Mouse (Mus musculus): Measurements from ENCODE around the gene Ndufa7. TPM values are rescaled to one million over a fixed set of nuclear protein-coding genes. Genes with fewer than 3 reads are reported as not detected.

The Ndufa7 gene
- polyA plus RNA-seq, 1 experiment: 406 TPM

GRCm38 (mm10) chr17:33788732-33789131 lies 35.6 kb upstream of the Ndufa7 start:
- TF ChIP-seq POLR2A (IDR thresholded peaks at IDR 0.05; ENCODE audit: insufficient read depth, low read length) (no peak), EP300 (IDR thresholded peaks at IDR 0.05; ENCODE audit: insufficient read depth, low read depth, low read length) (no peak), CTCF (IDR thresholded peaks at IDR 0.05; ENCODE audit: low read depth, low read length) (no peak)
- no peak overlapping the region for H3K27ac ChIP-seq (ENCODE audit: insufficient read depth, low read length)

GRCm38 (mm10) chr17:33798306-33798705 lies 26.1 kb upstream of the Ndufa7 start:
- H3K27ac ChIP-seq (ENCODE audit: insufficient read depth, low read length): no peak overlapping the region
- H3K4me1 ChIP-seq (ENCODE audit: control insufficient read depth, insufficient read depth, low read length): no peaks in the 10 kb centered on the region
- no peaks in the 10 kb centered on the region for H3K36me3 ChIP-seq (ENCODE audit: control insufficient read depth, insufficient read depth, low read length, poor library complexity, severe bottlenecking)
- no peaks in the 10 kb centered on the region for H3K27me3 ChIP-seq (ENCODE audit: control insufficient read depth, insufficient read depth, low read length, poor library complexity, severe bottlenecking)
- H3K4me3 ChIP-seq (ENCODE audit: low read depth, low read length): no peak overlapping the region
- TF ChIP-seq CTCF (IDR thresholded peaks at IDR 0.05; ENCODE audit: low read depth, low read length): no peak
- no peak for TF ChIP-seq POLR2A (IDR thresholded peaks at IDR 0.05; ENCODE audit: insufficient read depth, low read length)
- TF ChIP-seq EP300 (IDR thresholded peaks at IDR 0.05; ENCODE audit: insufficient read depth, low read depth, low read length): no peak
- no peak overlapping the region for H3K9ac ChIP-seq (ENCODE audit: low read depth, poor library complexity, severe bottlenecking)
- no peaks in the 10 kb centered on the region for H3K9me3 ChIP-seq (replicated peaks; ENCODE audit: control insufficient read depth, insufficient read depth, low read length, poor library complexity, severe bottlenecking)

More at GRCm38 (mm10) chr17:33788732-33789131, 35.6 kb upstream of the Ndufa7 start:
- H3K9me3 ChIP-seq (replicated peaks; ENCODE audit: control insufficient read depth, insufficient read depth, low read length, poor library complexity, severe bottlenecking): no peaks in the 10 kb centered on the region
- H3K9ac ChIP-seq (ENCODE audit: low read depth, poor library complexity, severe bottlenecking): no peak overlapping the region
- no peaks in the 10 kb centered on the region for H3K4me1 ChIP-seq (ENCODE audit: control insufficient read depth, insufficient read depth, low read length)
- no peaks in the 10 kb centered on the region for H3K27me3 ChIP-seq (ENCODE audit: control insufficient read depth, insufficient read depth, low read length, poor library complexity, severe bottlenecking)
- no peak overlapping the region for H3K4me3 ChIP-seq (ENCODE audit: low read depth, low read length)
- H3K36me3 ChIP-seq (ENCODE audit: control insufficient read depth, insufficient read depth, low read length, poor library complexity, severe bottlenecking): no peaks in the 10 kb centered on the region

- no peaks in the 10 kb centered on the region for H3K4me1 ChIP-seq (ENCODE audit: control insufficient read depth, insufficient read depth, low read length)
- TF ChIP-seq CTCF (IDR thresholded peaks at IDR 0.05; ENCODE audit: low read depth, low read length) (no peak), EP300 (IDR thresholded peaks at IDR 0.05; ENCODE audit: insufficient read depth, low read depth, low read length) (no peak), POLR2A (IDR thresholded peaks at IDR 0.05; ENCODE audit: insufficient read depth, low read length) (no peak)
- H3K9ac ChIP-seq (ENCODE audit: low read depth, poor library complexity, severe bottlenecking): no peak overlapping the region
- H3K27me3 ChIP-seq (ENCODE audit: control insufficient read depth, insufficient read depth, low read length, poor library complexity, severe bottlenecking): no peaks in the 10 kb centered on the region
- no peak overlapping the region for H3K27ac ChIP-seq (ENCODE audit: insufficient read depth, low read length)
- no peaks in the 10 kb centered on the region for H3K9me3 ChIP-seq (replicated peaks; ENCODE audit: control insufficient read depth, insufficient read depth, low read length, poor library complexity, severe bottlenecking)
- no peaks in the 10 kb centered on the region for H3K36me3 ChIP-seq (ENCODE audit: control insufficient read depth, insufficient read depth, low read length, poor library complexity, severe bottlenecking)
- H3K4me3 ChIP-seq (ENCODE audit: low read depth, low read length): no peak overlapping the region
These were observed 25.1 kb upstream of the Ndufa7 start for GRCm38 (mm10) chr17:33799277-33799676.

- no peaks in the 10 kb centered on the region for H3K36me3 ChIP-seq (ENCODE audit: control insufficient read depth, insufficient read depth, low read length, poor library complexity, severe bottlenecking)
- H3K27ac ChIP-seq (ENCODE audit: insufficient read depth, low read length): no peak overlapping the region
- H3K9me3 ChIP-seq (replicated peaks; ENCODE audit: control insufficient read depth, insufficient read depth, low read length, poor library complexity, severe bottlenecking): no peaks in the 10 kb centered on the region
- H3K4me3 ChIP-seq (ENCODE audit: low read depth, low read length): no peak overlapping the region
- peak overlapping the region; percentile 34; the same call in 1 of the 2 replicates for H3K9ac ChIP-seq (ENCODE audit: low read depth, poor library complexity, severe bottlenecking)
- H3K27me3 ChIP-seq (ENCODE audit: control insufficient read depth, insufficient read depth, low read length, poor library complexity, severe bottlenecking): no peaks in the 10 kb centered on the region
- no peak for TF ChIP-seq POLR2A (IDR thresholded peaks at IDR 0.05; ENCODE audit: insufficient read depth, low read length)
- no peak for TF ChIP-seq EP300 (IDR thresholded peaks at IDR 0.05; ENCODE audit: insufficient read depth, low read depth, low read length)
- no peak for TF ChIP-seq CTCF (IDR thresholded peaks at IDR 0.05; ENCODE audit: low read depth, low read length)
- H3K4me1 ChIP-seq (ENCODE audit: control insufficient read depth, insufficient read depth, low read length): no peaks in the 10 kb centered on the region
These were observed 22.2 kb upstream of the Ndufa7 start for GRCm38 (mm10) chr17:33802221-33802620.

GRCm38 (mm10) chr17:33804205-33804604 lies 20.2 kb upstream of the Ndufa7 start:
- H3K9me3 ChIP-seq (replicated peaks; ENCODE audit: control insufficient read depth, insufficient read depth, low read length, poor library complexity, severe bottlenecking): no peaks in the 10 kb centered on the region
- H3K27ac ChIP-seq (ENCODE audit: insufficient read depth, low read length): peak overlapping the region; percentile 14; the same call in 1 of the 2 replicates
- no peaks in the 10 kb centered on the region for H3K4me1 ChIP-seq (ENCODE audit: control insufficient read depth, insufficient read depth, low read length)
- H3K27me3 ChIP-seq (ENCODE audit: control insufficient read depth, insufficient read depth, low read length, poor library complexity, severe bottlenecking): no peaks in the 10 kb centered on the region
- no peak overlapping the region for H3K9ac ChIP-seq (ENCODE audit: low read depth, poor library complexity, severe bottlenecking)
- no peaks in the 10 kb centered on the region for H3K36me3 ChIP-seq (ENCODE audit: control insufficient read depth, insufficient read depth, low read length, poor library complexity, severe bottlenecking)
- H3K4me3 ChIP-seq (ENCODE audit: low read depth, low read length): peak overlapping the region; percentile 27
- TF ChIP-seq CTCF (IDR thresholded peaks at IDR 0.05; ENCODE audit: low read depth, low read length): no peak
- TF ChIP-seq POLR2A (IDR thresholded peaks at IDR 0.05; ENCODE audit: insufficient read depth, low read length): peak; percentile 60
- no peak for TF ChIP-seq EP300 (IDR thresholded peaks at IDR 0.05; ENCODE audit: insufficient read depth, low read depth, low read length)

GRCm38 (mm10) chr17:33804745-33805144 lies 19.6 kb upstream of the Ndufa7 start:
- no peak for TF ChIP-seq POLR2A (IDR thresholded peaks at IDR 0.05; ENCODE audit: insufficient read depth, low read length)
- no peak for TF ChIP-seq CTCF (IDR thresholded peaks at IDR 0.05; ENCODE audit: low read depth, low read length)
- no peak for TF ChIP-seq EP300 (IDR thresholded peaks at IDR 0.05; ENCODE audit: insufficient read depth, low read depth, low read length)
- no peak overlapping the region for H3K9ac ChIP-seq (ENCODE audit: low read depth, poor library complexity, severe bottlenecking)
- H3K27ac ChIP-seq (ENCODE audit: insufficient read depth, low read length): peak overlapping the region; percentile 14; the same call in 1 of the 2 replicates

More at GRCm38 (mm10) chr17:33804745-33805144, 19.6 kb upstream of the Ndufa7 start:
- H3K27me3 ChIP-seq (ENCODE audit: control insufficient read depth, insufficient read depth, low read length, poor library complexity, severe bottlenecking): no peaks in the 10 kb centered on the region
- H3K9me3 ChIP-seq (replicated peaks; ENCODE audit: control insufficient read depth, insufficient read depth, low read length, poor library complexity, severe bottlenecking): no peaks in the 10 kb centered on the region
- no peaks in the 10 kb centered on the region for H3K4me1 ChIP-seq (ENCODE audit: control insufficient read depth, insufficient read depth, low read length)
- no peaks in the 10 kb centered on the region for H3K36me3 ChIP-seq (ENCODE audit: control insufficient read depth, insufficient read depth, low read length, poor library complexity, severe bottlenecking)
- no peak overlapping the region for H3K4me3 ChIP-seq (ENCODE audit: low read depth, low read length)

Measured in ES-Bruce4 (cell line).